Mouse (Mus musculus) small intestine, adult 2 months (tissue): ENCODE data around the gene Banp.

Experiments used
- CTCF ChIP-seq: fragments of 200-500 bp; IDR thresholded peaks from 2 replicates; pipeline ENCODE4 v1.5.1; 2012; ENCODE audit warnings: low read depth, mild to moderate bottlenecking, control low read depth, inconsistent platforms, low read length, moderate library complexity, mixed read lengths; ENCODE audit not compliant: insufficient replicate concordance, insufficient read length; ENCODE audit errors: extremely low read depth
- POLR2A ChIP-seq: fragments of 200-500 bp; IDR thresholded peaks from 2 replicates; pipeline ENCODE4 v1.6.1; 2012; ENCODE audit warnings: low read depth, mild to moderate bottlenecking, control low read depth, inconsistent platforms, low read length, moderate library complexity

DNA sequence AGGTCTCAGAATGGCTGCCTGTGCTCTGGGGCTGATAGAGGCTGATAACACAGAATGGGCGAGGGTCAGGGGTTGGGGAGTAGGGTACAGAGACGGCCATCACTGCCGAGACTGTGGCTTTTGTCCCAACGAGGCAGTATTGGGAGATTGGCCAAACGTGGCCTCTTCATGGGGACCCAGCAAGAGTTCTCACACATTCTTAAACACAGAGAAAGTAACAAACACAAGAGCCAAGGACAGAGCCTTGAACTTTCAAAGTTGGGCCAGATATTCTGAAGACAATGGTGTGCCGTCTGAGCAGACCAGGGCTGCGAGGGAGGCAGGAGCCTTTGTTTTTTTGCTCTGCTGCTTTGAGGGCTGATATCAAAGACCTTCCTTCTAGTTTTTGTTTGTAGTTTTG, 37.6 kb upstream of the Banp start:
- no peak for TF ChIP-seq CTCF
- TF ChIP-seq POLR2A = no peak
